Mouse (Mus musculus) midbrain, embryonic 10.5 days (tissue): ENCODE results near the gene Hbq1b. TPM values are rescaled to one million over a fixed set of nuclear protein-coding genes. Genes with fewer than 3 reads are reported as not detected.
A peak's percentile ranks its signal among the peaks of the same experiment; 100 is the strongest.

Experiments used
- DNase-seq: peaks from one replicate; pipeline ENCODE4 v3.0.0-alpha.2; 2017; ENCODE audit warnings: low spot score
- H3K27ac ChIP-seq: fragments of 300-500 bp; sonication (generic); replicated peaks from 2 replicates; pipeline ENCODE4 v1.5.1; 2016; ENCODE audit warnings: mild to moderate bottlenecking
- H3K27me3 ChIP-seq: fragments of 300-500 bp; sonication (generic); 2 replicates; pipeline ENCODE4 v1.6.1; 2016; ENCODE audit warnings: low read depth, mild to moderate bottlenecking; ENCODE audit not compliant: poor library complexity, severe bottlenecking
- H3K36me3 ChIP-seq: fragments of 300-500 bp; sonication (generic); 2 replicates; pipeline ENCODE4 v1.6.1; 2016; ENCODE audit warnings: mild to moderate bottlenecking, moderate library complexity
- H3K4me1 ChIP-seq: fragments of 300-500 bp; sonication (generic); 2 replicates; pipeline ENCODE4 v1.6.1; 2016
- H3K4me3 ChIP-seq: fragments of 300-500 bp; sonication (generic); 2 replicates; pipeline ENCODE4 v1.5.1; 2016; ENCODE audit warnings: mild to moderate bottlenecking, moderate library complexity
- H3K9me3 ChIP-seq: fragments of 300-500 bp; sonication (generic); replicated peaks from 2 replicates; pipeline ENCODE4 v1.6.1; 2016; ENCODE audit warnings: mild to moderate bottlenecking
- WGBS: fragments of 180-500 bp; shearing (Covaris S2); methylation state at CpG from one replicate; pipeline ENCODE4 v1.1.7; 2016; 5-methylcytosine and 5-hydroxymethylcytosine counted together
- polyA plus RNA-seq: library from polyadenylated mRNA; unstranded; fragments of >200 nt; fragmentation: Nextera tagmentation; extraction: Ambion mirVana; gene quantifications from 2 replicates; pipeline ENCODE4 v1.2.1, GENCODE M21; 2016

Gene Hbq1b
- polyA plus RNA-seq, 1 experiment from 2014 or later = 5.8 TPM

- Histone ChIP-seq H3K4me3 (no peak overlapping the region), H3K27ac (no peak overlapping the region), H3K9me3 (no peaks in the 10 kb centered on the region), H3K36me3 (no peaks in the 10 kb centered on the region), H3K27me3 (no peaks in the 10 kb centered on the region), H3K4me1 (peaks cover 14% of the 10 kb centered on the region)
- no peak for DNase-seq
- 69% methylated on average over 11 of the region's 11 CpGs for WGBS
Observed at GRCm38 (mm10) chr11:32320507-32321195, 33.9 kb downstream of the Hbq1b start.

DNA sequence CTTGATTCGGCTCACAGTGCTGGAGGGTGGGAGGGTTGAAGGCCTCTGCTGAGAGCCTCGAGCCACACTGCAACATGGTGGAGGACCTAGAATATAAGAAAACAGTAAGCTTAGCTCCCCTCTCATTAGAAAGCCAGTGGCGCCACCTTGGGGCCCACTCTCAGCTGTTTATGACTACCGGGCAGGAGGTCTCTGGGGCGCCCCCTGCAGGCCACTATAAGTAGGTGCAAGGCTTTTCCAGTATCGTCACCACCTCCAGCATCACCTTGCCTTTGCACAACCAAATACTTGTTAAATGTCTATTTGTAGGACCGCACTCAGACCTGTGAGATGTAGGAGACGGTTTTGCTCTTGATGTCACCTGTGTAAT is 34.4 kb downstream of the Hbq1b start:
- Histone ChIP-seq H3K4me3 (no peak overlapping the region), H3K4me1 (peaks cover 14% of the 10 kb centered on the region), H3K9me3 (no peaks in the 10 kb centered on the region), H3K27ac (no peak overlapping the region), H3K36me3 (no peaks in the 10 kb centered on the region), H3K27me3 (no peaks in the 10 kb centered on the region)
- peak; percentile 59 for DNase-seq
- 39% methylated on average over 8 of the region's 8 CpGs for WGBS

DNA sequence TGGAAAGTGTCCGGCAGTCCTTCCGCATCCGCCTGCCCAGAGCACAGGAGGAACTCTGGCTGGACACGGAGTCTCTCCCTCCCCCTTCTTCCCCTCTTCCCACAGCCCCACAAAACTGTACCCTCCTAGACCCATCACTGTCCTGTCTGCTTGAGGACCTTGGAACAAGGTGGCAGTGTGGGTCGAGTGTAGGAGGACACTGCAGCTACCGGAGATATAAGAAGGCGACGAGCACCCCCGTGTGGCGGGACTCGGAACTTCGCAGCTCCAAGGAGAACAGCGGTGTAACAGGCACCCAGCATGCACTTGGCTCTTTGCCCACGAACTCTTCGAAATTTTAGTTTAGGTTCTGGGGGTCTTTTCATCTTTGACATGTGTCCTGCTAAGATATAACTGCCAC is 37.8 kb downstream of the Hbq1b start:
- Histone ChIP-seq H3K27ac (no peak overlapping the region), H3K36me3 (no peaks in the 10 kb centered on the region), H3K4me3 (peak overlapping the region; percentile 28), H3K9me3 (no peaks in the 10 kb centered on the region), H3K4me1 (peaks cover 14% of the 10 kb centered on the region), H3K27me3 (no peaks in the 10 kb centered on the region)
- 12% methylated on average over 15 of the region's 15 CpGs for WGBS
- peak; percentile 92 for DNase-seq

DNA sequence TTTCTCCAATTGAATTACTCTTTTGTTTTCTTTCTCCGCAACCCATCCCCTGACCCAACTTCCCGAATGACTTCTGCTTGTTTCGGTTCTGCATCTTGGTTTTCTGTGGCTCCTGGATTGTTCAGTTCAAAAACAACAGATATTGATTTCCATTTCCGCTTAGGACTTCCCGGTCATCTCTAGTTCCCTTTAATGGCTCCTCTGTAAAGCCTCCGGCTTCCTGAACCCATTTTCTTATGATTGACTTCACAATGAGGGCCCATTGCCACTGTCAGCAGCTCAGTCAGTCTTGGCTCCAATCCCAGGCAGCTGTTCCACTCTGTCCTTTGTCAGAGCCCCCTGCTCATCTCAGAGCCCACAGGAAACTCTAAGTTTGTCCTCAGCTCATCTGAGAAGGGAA is 44.3 kb downstream of the Hbq1b start:
- Histone ChIP-seq H3K4me3 (no peak overlapping the region), H3K4me1 (no peaks in the 10 kb centered on the region), H3K27ac (no peak overlapping the region), H3K9me3 (0 out of 2 replicates have a peak, but pooled peaks cover 3% of the 10 kb centered on the region), H3K27me3 (no peaks in the 10 kb centered on the region), H3K36me3 (no peaks in the 10 kb centered on the region)
- DNase-seq = no peak
- WGBS = 72% methylated on average over 6 of the region's 6 CpGs

DNA sequence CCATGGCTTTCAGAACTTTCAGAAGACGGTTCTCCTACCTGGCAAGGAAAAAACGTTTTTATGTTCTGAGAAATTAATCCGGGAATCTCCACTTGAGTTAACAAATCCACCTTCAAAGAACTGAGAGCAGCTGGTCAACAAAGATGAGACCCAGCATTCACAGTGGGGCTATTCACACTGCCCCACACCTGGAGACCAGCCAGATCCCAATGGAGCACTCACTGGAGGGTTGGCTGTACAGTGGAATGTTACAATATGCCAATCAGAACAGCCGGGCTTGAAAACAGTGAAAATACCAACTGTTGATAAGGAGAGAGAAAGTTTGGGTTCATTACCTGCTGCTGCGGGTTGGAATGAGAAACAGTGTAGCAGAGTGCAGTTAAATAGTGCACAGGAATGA is 45.1 kb downstream of the Hbq1b start:
- no peak overlapping the region for H3K27ac ChIP-seq

DNA sequence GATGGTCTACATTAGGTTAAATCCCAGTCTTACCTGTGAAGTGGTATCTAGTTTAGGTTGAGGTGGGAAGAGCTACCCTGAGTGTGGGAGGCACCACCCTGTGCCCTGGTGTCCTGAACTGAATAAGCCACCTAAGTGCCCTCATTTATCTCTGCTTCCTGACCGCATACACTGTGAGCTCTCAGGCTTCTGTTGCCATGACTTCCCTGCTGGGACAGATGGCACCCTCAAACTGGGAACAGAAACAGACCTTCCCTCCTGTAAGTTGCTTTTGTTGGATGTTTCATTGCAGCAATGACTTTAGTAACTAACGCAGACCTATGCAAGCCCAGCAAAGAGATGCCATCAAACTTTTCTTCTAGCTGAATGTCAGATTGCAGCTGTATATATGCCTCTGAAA is 46.5 kb downstream of the Hbq1b start:
- H3K27ac ChIP-seq = no peak overlapping the region
- no peaks in the 10 kb centered on the region for H3K27me3 ChIP-seq
- DNase-seq = no peak
- H3K36me3 ChIP-seq = no peaks in the 10 kb centered on the region
- 0 out of 2 replicates have a peak, but pooled peaks cover 12% of the 10 kb centered on the region for H3K9me3 ChIP-seq
- 86% methylated on average over 2 of the region's 2 CpGs for WGBS
- H3K4me1 ChIP-seq = no peaks in the 10 kb centered on the region
- H3K4me3 ChIP-seq = no peak overlapping the region

More for the DNA sequence above, 45.1 kb downstream of the Hbq1b start:
- 79% methylated on average over 5 of the region's 5 CpGs for WGBS
- H3K36me3 ChIP-seq = no peaks in the 10 kb centered on the region
- 0 out of 2 replicates have a peak, but pooled peaks cover 8% of the 10 kb centered on the region for H3K9me3 ChIP-seq
- no peak overlapping the region for H3K4me3 ChIP-seq
- no peaks in the 10 kb centered on the region for H3K27me3 ChIP-seq
- no peak for DNase-seq
- no peaks in the 10 kb centered on the region for H3K4me1 ChIP-seq

- H3K27me3 ChIP-seq = no peaks in the 10 kb centered on the region
- 86% methylated on average over 6 of the region's 6 CpGs for WGBS
Observed at GRCm38 (mm10) chr11:32336435-32336907, 49.7 kb downstream of the Hbq1b start.

More at GRCm38 (mm10) chr11:32336435-32336907, 49.7 kb downstream of the Hbq1b start:
- Histone ChIP-seq H3K4me3 (no peak overlapping the region), H3K27ac (no peak overlapping the region), H3K9me3 (0 out of 2 replicates have a peak, but pooled peaks cover 12% of the 10 kb centered on the region), H3K4me1 (peaks cover 6% of the 10 kb centered on the region; the same call in 1 of the 2 replicates), H3K36me3 (no peaks in the 10 kb centered on the region)
- no peak for DNase-seq

Other genes starting within 250 kb of the Hbq1b start
- 0.05 TPM in 1 of 2 replicates, not detected in the other for gene Il9r, start 86.7 kb upstream of the Hbq1b start, polyA plus RNA-seq
- gene Snrnp25, start 81.5 kb upstream of the Hbq1b start, polyA plus RNA-seq = 94.7 and 107 TPM in 2 replicates
- gene Rhbdf1, start 64.7 kb upstream of the Hbq1b start, polyA plus RNA-seq = 25.1 and 26.2 TPM in 2 replicates
- 30.6 and 32.0 TPM in 2 replicates for gene Mpg, start 60.5 kb upstream of the Hbq1b start, polyA plus RNA-seq
- gene Nprl3, start 19.3 kb upstream of the Hbq1b start, polyA plus RNA-seq = 42.6 and 45.3 TPM in 2 replicates
- gene Hba-x, start 10.6 kb upstream of the Hbq1b start, polyA plus RNA-seq = 2,848 and 3,100 TPM in 2 replicates
- gene Hba-a1, start 3.5 kb upstream of the Hbq1b start, polyA plus RNA-seq = 2,199 and 2,239 TPM in 2 replicates
- gene Hba-a2, start 9.5 kb downstream of the Hbq1b start, polyA plus RNA-seq = 3,984 and 4,102 TPM in 2 replicates
- not detected in 2 replicates for gene Hbq1a, start 13.1 kb downstream of the Hbq1b start, polyA plus RNA-seq
- 25.7 and 32.7 TPM in 2 replicates for gene Sh3pxd2b, start 60.9 kb downstream of the Hbq1b start, polyA plus RNA-seq
- gene Ubtd2, start 168.4 kb downstream of the Hbq1b start, polyA plus RNA-seq = 60.9 and 62.3 TPM in 2 replicates
- gene Efcab9, start 245.1 kb downstream of the Hbq1b start, polyA plus RNA-seq = 0.32 TPM in 1 of 2 replicates, not detected in the other
- gene Stk10, start 246.3 kb downstream of the Hbq1b start, polyA plus RNA-seq = 1.5 and 2.1 TPM in 2 replicates